Mouse (Mus musculus) lung, postnatal 0 days (tissue): Measurements from ENCODE around the gene Plekha4.

Source experiments
- CTCF ChIP-seq: IDR thresholded peaks from 2 replicates; pipeline ENCODE4 v1.5.1; 2016; ENCODE audit warnings: antibody characterized with exemption, mild to moderate bottlenecking
- EP300 ChIP-seq: IDR thresholded peaks from 2 replicates; pipeline ENCODE4 v1.6.1; 2016; ENCODE audit warnings: antibody characterized with exemption, mild to moderate bottlenecking, control low read depth

- peak; percentile 38 for TF ChIP-seq CTCF
- TF ChIP-seq EP300, result no peak
Observed at GRCm38 (mm10) chr7:45544525-45544924, 18.4 kb downstream of the Plekha4 start.
